Mouse (Mus musculus) megakaryocyte, embryonic 14.5 days (primary cell): ENCODE data around the gene Banf2.

Experiments
- FLI1 ChIP-seq: IDR thresholded peaks from 2 replicates; pipeline ENCODE4 v1.6.1; 2012; ENCODE audit warnings: low read length, inconsistent platforms, mixed read lengths
- GATA1 ChIP-seq: IDR thresholded peaks from 3 replicates; pipeline ENCODE4 v1.6.1; 2012; ENCODE audit warnings: mixed read lengths, low read length, inconsistent platforms, borderline replicate concordance

GRCm38 (mm10) chr2:144108376-144108775 lies 75.5 kb downstream of the Banf2 start:
- TF ChIP-seq GATA1 (no peak), FLI1 (no peak)
